Mouse (Mus musculus): ENCODE data around the gene Ddx20. TPM values are rescaled to one million over a fixed set of nuclear protein-coding genes. Genes with fewer than 3 reads are reported as not detected.
"Not testable (repeated sequence)": the region's sequence is repeated elsewhere in the genome, so short reads cannot be mapped to it uniquely, and the experiment has no call there.

The Ddx20 gene
- polyA plus RNA-seq, 1 experiment from 2014 or later, result 34.6 TPM

DNA sequence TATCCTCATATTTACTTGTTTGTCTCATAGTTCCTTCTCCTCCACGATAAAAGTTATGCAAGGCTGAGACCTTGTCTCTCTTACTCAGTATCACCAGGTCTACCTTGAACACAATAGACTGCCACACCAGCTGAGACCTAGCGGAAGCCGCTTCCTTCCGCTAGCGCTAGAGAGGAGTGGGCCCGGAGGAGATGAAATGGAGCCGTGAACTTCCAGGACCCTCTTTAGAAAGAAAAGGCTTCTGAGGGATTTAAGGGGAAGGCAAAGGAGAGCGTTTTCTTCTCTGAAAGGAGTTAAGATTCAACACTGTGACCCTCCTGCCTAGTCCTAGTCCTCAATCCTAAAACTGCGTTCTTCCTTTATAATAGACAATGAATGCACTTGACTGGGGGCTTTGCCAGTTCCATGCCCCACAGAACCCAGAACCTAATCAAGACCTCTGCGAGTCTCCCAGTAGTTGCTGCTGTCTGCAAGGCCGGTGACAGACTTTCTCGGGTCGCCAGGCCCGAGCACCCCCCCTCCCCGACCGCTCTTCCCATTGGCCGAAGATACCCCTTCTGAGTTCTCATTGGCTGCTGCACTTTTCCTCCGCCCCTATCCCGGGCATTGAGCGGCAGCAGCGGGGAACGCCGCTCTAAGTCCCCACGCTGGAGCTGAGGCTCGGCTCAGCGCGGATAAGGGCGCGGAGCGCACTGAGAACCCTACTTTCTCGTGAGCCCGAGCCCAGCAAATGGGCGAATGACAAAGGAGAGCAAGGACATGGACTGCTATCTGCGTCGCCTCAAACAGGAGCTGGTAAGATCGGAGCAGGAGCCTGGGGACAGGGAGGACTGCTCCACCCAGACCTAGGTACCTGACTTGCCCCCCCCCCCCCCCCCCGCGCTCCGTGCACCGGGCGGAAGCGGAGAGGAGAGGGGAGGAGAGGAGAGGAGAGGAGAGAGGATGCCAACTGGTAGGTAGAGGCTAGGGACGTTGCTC is 16.9 kb upstream of the Ddx20 start, which contains the start of gene Inka2:
TSS of gene Inka2 (plus strand) at position 569 of the 978 bp plus-strand sequence.
- Histone ChIP-seq H3K27me3 (peaks cover 43% of the 10 kb centered on the region), H3K4me3 (peak within 1 kb of the TSS; percentile 57), H3K4me2 (replicated peaks) (peak within 1 kb of the TSS; percentile 100), H3K36me3 (no peaks in the 10 kb centered on the region), H3K27ac (peak within 1 kb of the TSS; percentile 35; the same call in 1 of the 2 replicates), H3K4me1 (peaks cover 23% of the 10 kb centered on the region), H3K9ac (peak within 1 kb of the TSS; percentile 73), H3K9me3 (replicated peaks) (no peaks in the 10 kb centered on the region)
- peak; percentile 96 for ATAC-seq (ENCODE audit: low FRiP score)
- 3% methylated on average over 37 of the region's 43 CpGs for WGBS

DNA sequence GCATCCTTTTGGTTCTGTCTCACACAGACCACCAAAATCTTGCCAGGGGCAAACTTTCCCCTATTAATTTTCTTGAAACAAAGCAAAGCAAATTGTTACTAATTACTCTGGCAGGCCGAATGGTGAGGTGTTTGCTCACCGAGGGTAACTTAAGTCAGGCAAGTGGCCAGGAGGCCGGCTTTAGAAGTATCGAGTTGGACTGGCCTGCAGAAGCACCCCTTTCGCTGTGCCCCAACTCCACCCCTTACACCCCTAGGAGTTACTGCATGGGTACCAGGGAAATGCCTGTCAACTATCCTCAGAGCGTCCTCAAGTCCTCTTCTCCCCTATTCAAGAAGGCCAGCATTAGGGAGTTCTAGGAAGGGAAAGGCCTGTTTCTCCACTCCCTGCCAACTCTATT is 16.2 kb upstream of the Ddx20 start:
- no peak overlapping the region for H3K4me3 ChIP-seq
- WGBS, result 50% methylated on average over 6 of the region's 6 CpGs
- peaks cover 23% of the 10 kb centered on the region for H3K4me1 ChIP-seq
- no peaks in the 10 kb centered on the region for H3K36me3 ChIP-seq
- H3K27ac ChIP-seq, result no peak overlapping the region
- no peak overlapping the region for H3K4me2 ChIP-seq (replicated peaks)
- H3K27me3 ChIP-seq, result peaks cover 43% of the 10 kb centered on the region
- no peaks in the 10 kb centered on the region for H3K9me3 ChIP-seq (replicated peaks)
- ATAC-seq (ENCODE audit: low FRiP score), result no peak
- no peak overlapping the region for H3K9ac ChIP-seq

DNA sequence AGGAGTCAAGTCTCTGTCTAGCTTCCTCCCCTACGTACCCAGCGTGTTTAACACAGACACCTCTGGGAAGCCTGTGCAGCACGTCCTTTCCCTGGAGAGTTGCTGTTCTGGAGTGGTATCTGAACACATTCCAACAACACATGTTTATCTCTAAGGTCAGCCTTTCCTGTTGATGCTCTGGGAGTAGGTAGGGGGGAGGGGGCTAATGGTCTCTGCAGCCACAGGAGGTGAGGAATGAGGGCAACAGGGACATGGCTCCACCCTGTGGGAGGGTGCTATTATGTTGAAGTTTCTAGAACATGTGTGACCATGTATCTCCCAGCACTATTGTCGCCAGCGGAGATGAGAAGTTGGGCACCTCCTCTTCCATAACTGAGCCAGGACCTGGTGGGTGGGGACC is 14.0 kb upstream of the Ddx20 start:
- Histone ChIP-seq H3K36me3 (no peaks in the 10 kb centered on the region), H3K4me1 (peaks cover 25% of the 10 kb centered on the region), H3K27ac (no peak overlapping the region), H3K4me2 (replicated peaks) (no peak overlapping the region), H3K9me3 (replicated peaks) (no peaks in the 10 kb centered on the region), H3K4me3 (no peak overlapping the region), H3K27me3 (peaks cover 44% of the 10 kb centered on the region), H3K9ac (no peak overlapping the region)
- no peak for ATAC-seq (ENCODE audit: low FRiP score)
- 70% methylated on average over 5 of the region's 5 CpGs for WGBS

DNA sequence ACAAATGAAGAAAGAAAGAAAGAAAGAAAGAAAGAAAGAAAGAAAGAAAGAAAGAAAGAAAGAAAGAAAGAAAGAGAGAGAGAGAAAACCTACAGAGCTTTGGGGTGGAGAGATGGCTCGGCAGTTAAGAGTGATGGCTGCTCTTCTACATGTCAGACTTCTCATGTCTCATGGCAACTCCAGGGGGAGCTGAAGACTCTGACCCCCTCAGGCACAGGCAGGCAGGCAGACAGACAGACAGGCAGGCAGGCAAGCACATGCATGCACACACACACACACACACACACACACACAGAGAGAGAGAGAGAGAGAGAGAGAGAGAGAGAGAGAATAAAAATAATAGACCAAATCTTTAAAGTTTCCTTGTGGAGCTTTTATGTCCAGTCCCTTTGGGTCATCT is 13.4 kb upstream of the Ddx20 start:
- WGBS, result 50% methylated on average over 1 of the region's 1 CpGs
- H3K4me3 ChIP-seq, result not testable (repeated sequence)

DNA sequence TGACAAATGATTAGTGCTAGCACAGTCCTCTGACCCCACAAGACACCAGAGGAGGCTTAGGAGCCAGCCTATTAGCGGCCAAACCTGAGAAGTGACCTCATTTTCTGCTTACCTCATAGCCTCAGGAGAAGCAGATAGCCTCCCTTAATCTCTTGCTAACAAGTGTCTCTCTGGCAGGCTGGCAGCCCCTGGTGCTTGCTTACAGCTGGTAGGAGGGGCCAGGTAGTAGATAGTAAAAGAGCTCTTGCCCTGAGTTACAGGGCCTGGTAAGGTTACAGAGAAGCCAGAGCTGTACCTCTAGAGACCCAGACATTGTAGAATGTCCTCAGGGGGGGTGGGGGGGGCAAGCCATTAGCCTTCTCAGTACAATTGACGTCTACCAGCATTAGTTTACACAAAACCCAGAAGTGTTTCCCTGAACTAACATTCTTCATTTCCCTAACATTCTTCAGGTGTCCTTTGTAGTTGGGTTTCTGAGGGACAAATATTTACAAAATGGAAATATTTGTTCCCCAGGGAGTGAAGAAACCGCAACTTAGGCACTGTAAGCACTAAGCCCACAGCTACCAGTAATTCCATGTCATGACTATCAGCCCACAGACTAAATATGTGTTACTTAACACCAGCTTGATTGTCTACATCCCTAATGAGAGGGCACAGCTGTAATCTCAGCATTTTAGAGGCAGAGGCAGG is 12.0 kb upstream of the Ddx20 start:
- Histone ChIP-seq H3K27ac (no peak overlapping the region), H3K4me1 (peaks cover 32% of the 10 kb centered on the region), H3K4me2 (replicated peaks) (no peak overlapping the region), H3K9me3 (replicated peaks) (no peaks in the 10 kb centered on the region), H3K9ac (no peak overlapping the region), H3K4me3 (no peak overlapping the region), H3K27me3 (peaks cover 29% of the 10 kb centered on the region), H3K36me3 (no peaks in the 10 kb centered on the region)
- WGBS, result 62% methylated on average over 3 of the region's 3 CpGs
- ATAC-seq (ENCODE audit: low FRiP score), result no peak

More for the DNA sequence above, 13.4 kb upstream of the Ddx20 start:
- peaks cover 29% of the 10 kb centered on the region for H3K4me1 ChIP-seq
- not testable (repeated sequence) for H3K9me3 ChIP-seq (replicated peaks); H3K36me3 ChIP-seq; H3K27ac ChIP-seq; H3K9ac ChIP-seq; H3K4me2 ChIP-seq (replicated peaks); ATAC-seq (ENCODE audit: low FRiP score)
- H3K27me3 ChIP-seq, result peaks cover 38% of the 10 kb centered on the region

DNA sequence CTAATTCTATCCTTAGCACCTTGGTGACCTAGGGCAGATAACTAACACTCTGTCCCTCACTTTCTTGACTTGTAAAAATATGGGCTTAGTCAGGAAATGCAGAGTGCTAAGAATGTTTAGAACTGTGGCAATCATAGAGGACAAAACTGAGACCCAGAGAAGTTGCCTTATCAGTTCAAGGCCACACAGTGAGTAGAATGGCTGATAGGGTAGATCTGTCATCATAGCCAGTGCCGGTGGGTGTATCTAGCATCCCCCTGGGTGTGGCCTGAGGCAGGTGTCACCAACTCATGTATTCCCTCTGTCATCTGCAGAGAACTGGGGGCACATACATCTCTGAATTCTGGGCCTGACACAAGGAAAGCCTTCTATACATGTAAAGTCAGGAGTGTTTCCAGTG is 10.9 kb upstream of the Ddx20 start:
- ATAC-seq (ENCODE audit: low FRiP score), result no peak
- Histone ChIP-seq H3K4me3 (no peak overlapping the region), H3K27me3 (peaks cover 29% of the 10 kb centered on the region), H3K9ac (no peak overlapping the region), H3K4me2 (replicated peaks) (no peak overlapping the region), H3K9me3 (replicated peaks) (no peaks in the 10 kb centered on the region), H3K27ac (no peak overlapping the region), H3K4me1 (peaks cover 29% of the 10 kb centered on the region), H3K36me3 (no peaks in the 10 kb centered on the region)
- WGBS, result 91% methylated on average over 1 of the region's 1 CpGs

DNA sequence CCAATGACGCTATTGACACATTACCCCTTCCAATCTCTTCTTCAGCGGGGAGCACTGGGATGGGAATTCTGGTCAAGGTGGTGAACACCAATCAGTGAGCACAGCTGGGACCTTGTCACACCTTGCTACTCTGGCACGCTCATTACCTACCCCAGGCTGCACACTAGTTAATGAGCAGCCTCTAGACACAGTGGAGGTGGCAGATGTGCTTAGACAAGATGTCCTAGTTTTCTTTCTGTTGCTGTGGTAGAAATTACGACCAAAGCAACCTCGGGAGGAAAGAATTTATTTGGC is 9.7 kb upstream of the Ddx20 start:
- H3K4me1 ChIP-seq, result peaks cover 29% of the 10 kb centered on the region
- H3K9ac ChIP-seq, result no peak overlapping the region
- H3K27ac ChIP-seq, result no peak overlapping the region
- no peak overlapping the region for H3K4me3 ChIP-seq
- peak; percentile 39 for ATAC-seq (ENCODE audit: low FRiP score)
- no peaks in the 10 kb centered on the region for H3K36me3 ChIP-seq
- peaks cover 21% of the 10 kb centered on the region; the same call in 1 of the 2 replicates for H3K27me3 ChIP-seq
- no peak overlapping the region for H3K4me2 ChIP-seq (replicated peaks)
- no peaks in the 10 kb centered on the region for H3K9me3 ChIP-seq (replicated peaks)
- 67% methylated on average over 5 of the region's 5 CpGs for WGBS

DNA sequence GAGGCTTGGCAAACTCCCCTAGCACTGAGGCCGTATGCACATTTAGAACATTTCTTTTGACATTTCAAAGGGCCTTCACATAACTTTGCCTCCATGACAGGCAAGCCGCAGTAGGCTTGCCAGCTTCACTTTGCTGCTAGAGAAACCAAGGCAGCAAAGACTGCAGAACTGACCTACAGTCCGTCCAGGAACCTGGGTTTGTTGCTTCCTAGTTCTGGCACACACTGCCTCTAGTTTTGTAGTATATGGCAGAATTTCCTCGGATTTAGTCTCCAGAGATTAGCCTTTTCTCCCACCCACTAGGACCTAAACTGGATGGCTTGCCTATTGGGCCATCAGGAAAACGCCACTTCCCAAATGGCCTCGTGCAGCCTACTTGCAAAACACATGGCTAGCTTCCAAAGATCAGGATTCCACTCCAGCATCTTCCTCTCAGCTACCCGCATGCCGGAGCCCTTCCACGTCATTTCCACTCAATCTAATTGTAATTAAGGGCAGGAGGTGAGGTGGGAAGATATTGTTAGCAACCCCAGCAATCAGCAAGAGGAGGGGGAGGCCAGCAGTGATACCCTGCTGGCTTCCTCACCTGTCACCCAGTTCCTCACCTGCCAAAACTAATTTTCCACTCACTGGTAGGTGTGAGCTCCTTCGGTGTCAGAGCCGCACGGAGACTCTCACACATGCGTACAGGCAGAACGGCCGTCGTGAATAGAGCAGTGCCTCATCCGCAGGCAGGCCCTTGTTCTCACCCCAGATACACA is 9.2 kb upstream of the Ddx20 start:
- Histone ChIP-seq H3K4me1 (peaks cover 29% of the 10 kb centered on the region), H3K4me2 (replicated peaks) (peak overlapping the region; percentile 37), H3K36me3 (no peaks in the 10 kb centered on the region), H3K27me3 (peaks cover 19% of the 10 kb centered on the region; the same call in 1 of the 2 replicates), H3K9ac (0 out of 2 replicates have a peak overlapping the region, but pooled peaks have one; percentile 4), H3K27ac (peak overlapping the region; percentile 60; the same call in 1 of the 2 replicates), H3K4me3 (no peak overlapping the region), H3K9me3 (replicated peaks) (no peaks in the 10 kb centered on the region)
- 62% methylated on average over 17 of the region's 17 CpGs for WGBS
- no peak; the same call in 1 of the 2 replicates for ATAC-seq (ENCODE audit: low FRiP score)

DNA sequence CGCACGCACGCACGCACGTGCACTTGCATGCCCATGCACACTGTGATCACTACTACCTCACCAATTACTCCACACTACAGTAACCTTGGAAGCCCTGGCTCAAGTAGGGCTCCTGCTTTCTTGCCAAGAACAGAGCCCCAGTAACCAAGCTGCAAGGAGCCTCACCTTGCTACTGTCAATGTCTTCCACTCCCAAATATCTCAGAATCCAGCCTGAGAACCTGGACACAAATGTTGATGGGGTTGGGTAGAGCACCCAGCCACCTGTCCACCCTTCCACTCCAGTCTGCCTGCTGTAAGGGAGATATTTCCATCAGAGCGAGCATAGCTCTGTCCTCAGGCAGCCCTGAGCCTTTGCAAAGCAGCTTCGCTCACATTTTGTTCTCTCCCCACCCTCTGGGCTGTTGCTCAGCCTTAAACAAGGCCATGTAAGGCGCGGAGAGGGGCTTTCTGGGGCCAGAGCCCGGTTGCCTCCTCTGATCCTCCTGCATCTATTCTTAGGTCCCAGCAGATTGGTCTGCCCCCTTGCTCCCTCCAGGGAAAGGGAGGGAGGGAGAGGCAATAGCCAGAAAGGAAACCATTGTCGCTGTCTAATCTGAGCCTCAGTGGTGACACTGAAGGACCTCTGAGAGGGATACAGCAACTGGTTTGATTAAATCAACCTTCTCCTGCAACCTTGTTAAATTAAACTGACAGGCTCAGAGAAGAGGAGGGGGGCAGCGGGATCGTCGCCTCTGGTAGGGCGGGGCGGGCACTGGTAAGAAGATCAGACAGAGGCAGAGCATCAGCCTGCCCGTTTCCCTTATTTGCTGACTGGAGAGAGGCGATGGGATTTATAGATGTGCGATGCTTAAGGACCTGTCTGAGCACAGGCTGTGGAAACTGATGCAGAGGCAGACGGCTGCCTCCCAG is 8.4 kb upstream of the Ddx20 start:
- H3K4me2 ChIP-seq (replicated peaks), result peak overlapping the region; percentile 37
- H3K36me3 ChIP-seq, result no peaks in the 10 kb centered on the region
- peak overlapping the region; percentile 4; the same call in 1 of the 2 replicates for H3K9ac ChIP-seq
- peaks cover 29% of the 10 kb centered on the region for H3K4me1 ChIP-seq
- peak overlapping the region; percentile 60; the same call in 1 of the 2 replicates for H3K27ac ChIP-seq
- no peaks in the 10 kb centered on the region for H3K9me3 ChIP-seq (replicated peaks)
- 30% methylated on average over 20 of the region's 20 CpGs for WGBS
- no peak overlapping the region for H3K4me3 ChIP-seq
- peaks cover 15% of the 10 kb centered on the region; the same call in 1 of the 2 replicates for H3K27me3 ChIP-seq
- ATAC-seq (ENCODE audit: low FRiP score), result peak; percentile 57

DNA sequence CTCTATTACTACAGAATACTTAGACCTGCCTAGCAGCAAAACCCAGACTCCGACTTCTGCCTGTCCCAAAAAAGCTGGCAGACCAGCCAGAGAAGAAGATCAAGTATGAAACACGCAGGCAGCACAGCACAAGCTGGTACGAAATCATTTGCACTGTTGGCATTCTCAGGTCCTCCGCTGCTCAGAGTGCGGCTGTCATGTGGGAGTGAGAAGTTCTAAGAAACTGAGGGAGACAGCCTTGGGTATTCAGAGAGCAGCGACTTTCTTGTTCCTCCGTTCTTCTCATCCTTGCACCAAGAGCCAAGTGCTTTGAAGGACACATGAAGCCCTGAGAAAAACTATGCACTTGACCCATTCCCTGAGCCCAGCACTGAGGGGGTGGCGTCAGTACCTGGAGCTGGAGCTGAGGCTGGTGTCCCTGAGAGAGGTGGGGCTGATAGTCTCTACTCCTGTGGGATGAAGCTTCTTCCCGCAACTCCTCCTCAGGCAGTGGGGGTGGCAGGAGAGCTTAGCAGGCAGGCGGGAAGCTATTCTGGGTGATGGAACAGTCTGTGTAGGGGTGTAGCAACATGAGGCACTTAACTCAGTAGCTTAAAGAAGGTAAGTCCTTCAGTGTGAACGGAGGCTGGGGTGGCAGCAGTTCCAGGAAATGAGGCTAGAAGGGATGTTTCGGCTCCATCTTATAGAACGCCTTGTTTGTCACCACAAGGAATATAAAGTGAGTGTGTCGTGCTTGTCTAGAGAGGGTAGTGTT is 6.1 kb upstream of the Ddx20 start:
- peaks cover 15% of the 10 kb centered on the region; the same call in 1 of the 2 replicates for H3K27me3 ChIP-seq
- no peaks in the 10 kb centered on the region for H3K9me3 ChIP-seq (replicated peaks)
- peaks cover 29% of the 10 kb centered on the region for H3K4me1 ChIP-seq
- no peak for ATAC-seq (ENCODE audit: low FRiP score)
- WGBS, result 80% methylated on average over 14 of the region's 14 CpGs
- no peak overlapping the region for H3K9ac ChIP-seq
- no peaks in the 10 kb centered on the region for H3K36me3 ChIP-seq
- H3K4me3 ChIP-seq, result no peak overlapping the region
- H3K27ac ChIP-seq, result no peak overlapping the region
- no peak overlapping the region for H3K4me2 ChIP-seq (replicated peaks)
